In the genomic region with DNA sequence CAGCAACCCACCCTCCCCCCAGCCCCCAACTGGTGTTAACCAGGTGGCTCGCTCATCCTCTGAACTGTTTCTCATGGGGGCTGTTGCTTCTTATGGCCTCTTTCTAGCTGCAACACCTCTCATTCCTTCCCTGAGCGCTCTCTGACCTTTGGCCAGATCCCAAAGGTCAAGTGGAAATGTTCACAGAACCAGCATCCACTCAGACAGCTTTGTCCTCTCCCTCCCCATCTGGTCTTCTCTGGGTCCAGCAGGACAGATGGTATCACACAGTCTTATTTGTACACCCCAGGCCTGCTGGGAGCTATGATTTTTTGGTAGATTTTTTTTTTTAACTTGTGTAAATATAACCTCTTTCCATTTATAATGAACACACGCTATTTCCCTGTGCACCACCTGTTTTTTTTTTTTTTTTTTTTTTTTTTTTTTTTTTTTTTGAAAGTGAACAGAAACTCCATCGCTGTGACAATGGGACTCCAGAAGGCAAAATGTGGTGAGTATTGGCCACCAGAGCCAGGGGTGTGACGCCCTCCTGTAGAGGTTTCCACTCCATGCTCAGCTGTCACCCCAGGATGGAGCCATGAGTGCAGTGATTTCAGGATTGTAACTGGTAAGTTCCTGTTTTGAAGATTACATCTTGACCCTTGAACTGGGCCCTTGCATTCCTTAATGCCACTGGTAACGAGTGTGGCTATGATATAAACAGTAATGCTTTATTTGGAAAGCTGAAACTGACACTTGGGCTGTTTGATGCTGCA, we compare ENCODE assay signal across 17 mouse cellular contexts. TPM values are rescaled to one million over a fixed set of nuclear protein-coding genes. Genes with fewer than 3 reads are reported as not detected.
A peak's percentile ranks its signal among the peaks of the same experiment; 100 is the strongest.
DNase-seq lines count a peak whose midpoint lies in the region; ATAC-seq and TF ChIP-seq lines count a peak whose summit lies in the region.
"Had no signal": no experiment of that assay in that cellular context is flagged by ENCODE, and none has a peak within 500 bp of the region (broad histone marks: within the 10 kb centered on the region; RNA-seq: fewer than 3 reads in every experiment).

No protein-coding gene starts in this region.

- no peaks in the 10 kb centered on the region for H3K4me1 ChIP-seq in intestine, postnatal 0 days (replicated peaks; ENCODE audit: control insufficient read depth, insufficient read depth, low read length)
- H3K4me1 ChIP-seq in intestine, embryonic 16.5 days (ENCODE audit: control insufficient read depth, insufficient read depth, low read length): no peaks in the 10 kb centered on the region
- no peaks in the 10 kb centered on the region for H3K4me1 ChIP-seq in liver, postnatal 0 days (ENCODE audit: insufficient read depth)
- H3K4me1 ChIP-seq: liver, embryonic 15.5 days had no signal

- DNase-seq in liver, postnatal 0 days: peak; percentile 25
- DNase-seq in liver: no peak
- DNase-seq in cerebellum, adult 9-10 months: peak; percentile 55
- DNase-seq in yolk sac, embryonic 10.5 days (ENCODE audit: low spot score): peak; percentile 68
- no peak for DNase-seq in embryo, embryonic 9.5 days (ENCODE audit: extremely low spot score)
- no peak for DNase-seq in retina, embryonic 14.5 days (ENCODE audit: low spot score)
- DNase-seq: B cell, adult 2 months; gastrocnemius, postnatal 14 days; lung, postnatal 36 days; right cerebral cortex, adult 18-20 months; thymus, postnatal 4 days had no signal

- no peak overlapping the region for H3K4me2 ChIP-seq in intestine, postnatal 0 days (replicated peaks; ENCODE audit: low read depth)
- H3K4me2 ChIP-seq in intestine, embryonic 16.5 days (ENCODE audit: low read depth, low read length): no peak overlapping the region
- no peak overlapping the region for H3K4me2 ChIP-seq in liver, postnatal 0 days (ENCODE audit: low read depth, low read length)
- H3K4me2 ChIP-seq: hindbrain, embryonic 14.5 days; liver, embryonic 15.5 days had no signal

- TF ChIP-seq EP300 in liver, postnatal 0 days (IDR thresholded peaks at IDR 0.05; ENCODE audit: low read depth): no peak

- TF ChIP-seq CTCF in intestine, postnatal 0 days (IDR thresholded peaks at IDR 0.05; ENCODE audit: low read depth): no peak
- no peak for TF ChIP-seq CTCF in liver, postnatal 0 days (IDR thresholded peaks at IDR 0.05; ENCODE audit: low read depth)

- H3K4me3 ChIP-seq in intestine, postnatal 0 days (ENCODE audit: low read depth, low read length): no peak overlapping the region
- no peak overlapping the region for H3K4me3 ChIP-seq in intestine, embryonic 16.5 days (ENCODE audit: low read length)
- no peak overlapping the region for H3K4me3 ChIP-seq in liver, postnatal 0 days (ENCODE audit: low read depth, low read length)
- H3K4me3 ChIP-seq: liver, embryonic 15.5 days; midbrain, embryonic 10.5 days had no signal

- ATAC-seq in intestine, postnatal 0 days: peak; percentile 36
- ATAC-seq in intestine, embryonic 16.5 days: no peak
- ATAC-seq in liver, postnatal 0 days: peak; percentile 51

- H3K36me3 ChIP-seq in intestine, postnatal 0 days (ENCODE audit: control insufficient read depth, insufficient read depth): no peaks in the 10 kb centered on the region
- H3K36me3 ChIP-seq in intestine, embryonic 16.5 days (ENCODE audit: control insufficient read depth, insufficient read depth, low read length): no peaks in the 10 kb centered on the region
- H3K36me3 ChIP-seq in liver, postnatal 0 days (replicated peaks; ENCODE audit: insufficient read depth, low read length): no peaks in the 10 kb centered on the region
- H3K36me3 ChIP-seq: liver, embryonic 15.5 days; midbrain, embryonic 10.5 days had no signal

- H3K9me3 ChIP-seq in intestine, postnatal 0 days (ENCODE audit: control insufficient read depth): no peaks in the 10 kb centered on the region
- no peaks in the 10 kb centered on the region for H3K9me3 ChIP-seq in intestine, embryonic 16.5 days (ENCODE audit: control insufficient read depth, low read length)
- no peaks in the 10 kb centered on the region; the same call in 1 of the 2 replicates for H3K9me3 ChIP-seq in liver, postnatal 0 days (ENCODE audit: low read length)
- H3K9me3 ChIP-seq: liver, embryonic 15.5 days had no signal

- H3K27me3 ChIP-seq in intestine, postnatal 0 days (replicated peaks; ENCODE audit: control insufficient read depth, insufficient read depth, low read length): no peaks in the 10 kb centered on the region
- no peaks in the 10 kb centered on the region for H3K27me3 ChIP-seq in intestine, embryonic 16.5 days (replicated peaks; ENCODE audit: control insufficient read depth, insufficient read depth, low read length)
- H3K27me3 ChIP-seq in liver, postnatal 0 days (ENCODE audit: insufficient read depth, low read length): no peaks in the 10 kb centered on the region
- H3K27me3 ChIP-seq: liver, embryonic 15.5 days had no signal

- 55% methylated on average over 6 of the region's 6 CpGs for WGBS in intestine, postnatal 0 days
- 66% methylated on average over 6 of the region's 6 CpGs for WGBS in intestine, embryonic 16.5 days
- 61% methylated on average over 6 of the region's 6 CpGs for WGBS in liver, postnatal 0 days (ENCODE audit: insufficient replicate concordance)

- H3K9ac ChIP-seq in intestine, postnatal 0 days (ENCODE audit: low read depth, low read length): no peak overlapping the region
- no peak overlapping the region for H3K9ac ChIP-seq in intestine, embryonic 16.5 days (ENCODE audit: low read depth, low read length)
- no peak overlapping the region for H3K9ac ChIP-seq in liver, postnatal 0 days (replicated peaks)
- H3K9ac ChIP-seq: hindbrain, embryonic 14.5 days; liver, embryonic 15.5 days had no signal

- H3K27ac ChIP-seq in intestine, postnatal 0 days (ENCODE audit: low read depth, low read length): no peak overlapping the region
- H3K27ac ChIP-seq in intestine, embryonic 16.5 days (ENCODE audit: low read length): no peak overlapping the region
- no peak overlapping the region for H3K27ac ChIP-seq in liver, postnatal 0 days (ENCODE audit: low read depth)
- H3K27ac ChIP-seq: hindbrain, embryonic 14.5 days; liver, embryonic 15.5 days; midbrain, embryonic 10.5 days had no signal

RNA-seq across cellular contexts. Expression of a gene that starts 22.0 kb away (rescaled TPM):
- not detected in 2 replicates for polyA plus RNA-seq in intestine, postnatal 0 days (2015; fragmentation: Nextera tagmentation; extraction: Ambion mirVana)
- not detected in 2 replicates for polyA plus RNA-seq in intestine, embryonic 16.5 days (2015; fragmentation: Nextera tagmentation; extraction: Ambion mirVana)
- polyA plus RNA-seq in liver, postnatal 0 days (2015; fragmentation: Nextera tagmentation; extraction: Ambion mirVana): not detected in 2 replicates
- polyA plus RNA-seq: heart, postnatal 0 days; midbrain, embryonic 10.5 days had no signal

RNA-seq across cellular contexts. Expression of a gene that starts 24.6 kb away (rescaled TPM):
- polyA plus RNA-seq in intestine, postnatal 0 days (2015; fragmentation: Nextera tagmentation; extraction: Ambion mirVana): 141 and 143 TPM in 2 replicates
- polyA plus RNA-seq in intestine, embryonic 16.5 days (2015; fragmentation: Nextera tagmentation; extraction: Ambion mirVana): 151 and 166 TPM in 2 replicates
- polyA plus RNA-seq in liver, postnatal 0 days (2015; fragmentation: Nextera tagmentation; extraction: Ambion mirVana): 58.6 and 62.4 TPM in 2 replicates

Comparison
In these comparisons a context has a peak if more than half of its experiments do, and no peak if none do; other contexts are left out.
1. DNase-seq: peak in liver, postnatal 0 days (single experiment), cerebellum, adult 9-10 months (single experiment) and yolk sac, embryonic 10.5 days (single experiment); none in liver (single experiment), embryo, embryonic 9.5 days (single experiment) and retina, embryonic 14.5 days (single experiment).